Mouse (Mus musculus) ES-Bruce4 (cell line): ENCODE measurements around the gene Ust.

Experiments
- CTCF ChIP-seq: IDR thresholded peaks from one replicate; pipeline ENCODE4 v1.8.1; 2011; ENCODE audit warnings: low read depth, low read length
- POLR2A ChIP-seq: IDR thresholded peaks from one replicate; pipeline ENCODE4 v1.8.1; 2011; ENCODE audit warnings: low read length; ENCODE audit not compliant: insufficient read depth

DNA sequence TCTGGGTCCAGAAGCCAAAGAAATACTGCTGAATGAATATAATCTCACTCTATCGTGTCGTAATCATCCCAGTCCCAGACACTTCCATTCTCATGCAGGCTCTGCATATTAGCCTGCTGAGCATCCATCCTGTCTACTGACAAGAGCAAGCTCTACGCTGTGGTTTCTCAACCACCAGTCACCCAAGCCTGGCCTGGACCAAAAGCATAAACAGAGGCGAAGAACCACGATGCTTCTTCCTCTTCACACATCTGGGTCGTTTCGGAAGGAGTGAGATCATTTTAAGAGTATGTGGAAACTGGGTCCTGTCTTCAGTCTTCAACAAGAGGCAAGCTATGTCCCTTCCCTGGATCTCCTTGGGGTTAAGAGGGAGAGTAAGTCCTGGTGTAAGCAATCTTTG lies 103.6 kb downstream of the Ust start:
- TF ChIP-seq CTCF: no peak
- TF ChIP-seq POLR2A: no peak
